Mouse (Mus musculus): ENCODE measurements around the gene Vps33a. TPM values are rescaled to one million over a fixed set of nuclear protein-coding genes. Genes with fewer than 3 reads are reported as not detected.

Vps33a gene
- total and polyA plus RNA-seq, 2 experiments from 2014 or later, result 34.7 to 55.6 TPM

- peak; percentile 67 for TF ChIP-seq CTCF (IDR thresholded peaks at IDR 0.05; ENCODE audit: low read depth)
- Histone ChIP-seq H3K9ac (replicated peaks; ENCODE audit: low read length) (peak overlapping the region; percentile 54), H3K4me3 (ENCODE audit: low read length) (peak overlapping the region; percentile 62), H3K4me2 (ENCODE audit: low read depth, low read length) (peak overlapping the region; percentile 84), H3K27me3 (ENCODE audit: insufficient read depth, low read length) (no peaks in the 10 kb centered on the region), H3K9me3 (ENCODE audit: low read length) (no peaks in the 10 kb centered on the region), H3K4me1 (ENCODE audit: insufficient read depth, low read length) (peaks cover 4% of the 10 kb centered on the region; the same call in 1 of the 2 replicates), H3K27ac (peak overlapping the region; percentile 20; the same call in 1 of the 2 replicates), H3K36me3 (ENCODE audit: insufficient read depth, low read length) (0 out of 2 replicates have a peak, but pooled peaks cover 8% of the 10 kb centered on the region)
- 1% methylated on average over 56 of the region's 59 CpGs for WGBS
- DNase-seq (ENCODE audit: low spot score) (peak; percentile 95), ATAC-seq (peak; percentile 95)
Observed at GRCm38 (mm10) chr5:123507936-123508723, 64.7 kb downstream of the Vps33a start.

DNA sequence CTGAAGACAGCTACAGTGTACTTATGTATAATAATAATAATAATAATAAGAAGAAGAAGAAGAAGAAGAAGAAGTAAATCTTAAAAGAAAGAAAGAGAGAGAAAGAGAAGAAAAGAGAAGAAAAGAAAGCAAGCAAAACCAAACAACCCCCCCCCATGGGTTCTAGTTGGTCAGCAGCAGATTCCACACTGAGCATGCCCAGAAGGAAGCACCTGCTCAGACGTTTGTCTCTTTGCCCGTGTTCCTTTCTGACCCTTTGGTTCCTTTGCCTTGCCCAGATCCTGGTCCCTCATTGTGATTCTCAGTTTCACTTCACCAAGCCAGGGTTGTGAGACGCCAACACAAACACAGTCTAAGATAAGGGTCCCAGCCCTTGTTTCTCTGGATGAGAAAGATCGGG, 70.9 kb downstream of the Vps33a start:
- Histone ChIP-seq H3K9me3 (ENCODE audit: low read length) (no peaks in the 10 kb centered on the region), H3K27me3 (ENCODE audit: insufficient read depth, low read length) (no peaks in the 10 kb centered on the region), H3K4me1 (ENCODE audit: insufficient read depth, low read length) (peaks cover 4% of the 10 kb centered on the region; the same call in 1 of the 2 replicates), H3K36me3 (ENCODE audit: insufficient read depth, low read length) (no peaks in the 10 kb centered on the region), H3K4me2 (ENCODE audit: low read depth, low read length) (no peak overlapping the region), H3K9ac (replicated peaks; ENCODE audit: low read length) (no peak overlapping the region), H3K27ac (no peak overlapping the region), H3K4me3 (ENCODE audit: low read length) (no peak overlapping the region)
- DNase-seq (ENCODE audit: low spot score), result no peak
- TF ChIP-seq CTCF (IDR thresholded peaks at IDR 0.05; ENCODE audit: low read depth), result no peak
- ATAC-seq, result no peak
- WGBS, result 76% methylated on average over 4 of the region's 4 CpGs

GRCm38 (mm10) chr5:123499717-123500116, 73.1 kb downstream of the Vps33a start:
- Histone ChIP-seq H3K4me3 (ENCODE audit: low read length) (no peak overlapping the region), H3K27me3 (ENCODE audit: insufficient read depth, low read length) (no peaks in the 10 kb centered on the region), H3K9ac (replicated peaks; ENCODE audit: low read length) (no peak overlapping the region), H3K4me2 (ENCODE audit: low read depth, low read length) (no peak overlapping the region), H3K36me3 (ENCODE audit: insufficient read depth, low read length) (no peaks in the 10 kb centered on the region), H3K4me1 (ENCODE audit: insufficient read depth, low read length) (peaks cover 4% of the 10 kb centered on the region; the same call in 1 of the 2 replicates), H3K27ac (no peak overlapping the region), H3K9me3 (ENCODE audit: low read length) (no peaks in the 10 kb centered on the region)
- WGBS, result 40% methylated on average over 4 of the region's 4 CpGs
- ATAC-seq, result peak; percentile 55; the same call in 1 of the 2 replicates
- peak; percentile 70 for TF ChIP-seq CTCF (IDR thresholded peaks at IDR 0.05; ENCODE audit: low read depth)
- DNase-seq (ENCODE audit: low spot score), result peak; percentile 71

- Histone ChIP-seq H3K36me3 (ENCODE audit: insufficient read depth, low read length) (no peaks in the 10 kb centered on the region), H3K4me1 (ENCODE audit: insufficient read depth, low read length) (peaks cover 7% of the 10 kb centered on the region; the same call in 1 of the 2 replicates), H3K9ac (replicated peaks; ENCODE audit: low read length) (no peak overlapping the region), H3K27ac (no peak overlapping the region), H3K9me3 (ENCODE audit: low read length) (no peaks in the 10 kb centered on the region), H3K27me3 (ENCODE audit: insufficient read depth, low read length) (no peaks in the 10 kb centered on the region), H3K4me3 (ENCODE audit: low read length) (no peak overlapping the region), H3K4me2 (ENCODE audit: low read depth, low read length) (no peak overlapping the region)
- DNase-seq (ENCODE audit: low spot score) (no peak), ATAC-seq (no peak)
- no peak for TF ChIP-seq CTCF (IDR thresholded peaks at IDR 0.05; ENCODE audit: low read depth)
- WGBS, result 61% methylated on average over 9 of the region's 9 CpGs
Observed at GRCm38 (mm10) chr5:123489935-123490334, 82.9 kb downstream of the Vps33a start.

DNA sequence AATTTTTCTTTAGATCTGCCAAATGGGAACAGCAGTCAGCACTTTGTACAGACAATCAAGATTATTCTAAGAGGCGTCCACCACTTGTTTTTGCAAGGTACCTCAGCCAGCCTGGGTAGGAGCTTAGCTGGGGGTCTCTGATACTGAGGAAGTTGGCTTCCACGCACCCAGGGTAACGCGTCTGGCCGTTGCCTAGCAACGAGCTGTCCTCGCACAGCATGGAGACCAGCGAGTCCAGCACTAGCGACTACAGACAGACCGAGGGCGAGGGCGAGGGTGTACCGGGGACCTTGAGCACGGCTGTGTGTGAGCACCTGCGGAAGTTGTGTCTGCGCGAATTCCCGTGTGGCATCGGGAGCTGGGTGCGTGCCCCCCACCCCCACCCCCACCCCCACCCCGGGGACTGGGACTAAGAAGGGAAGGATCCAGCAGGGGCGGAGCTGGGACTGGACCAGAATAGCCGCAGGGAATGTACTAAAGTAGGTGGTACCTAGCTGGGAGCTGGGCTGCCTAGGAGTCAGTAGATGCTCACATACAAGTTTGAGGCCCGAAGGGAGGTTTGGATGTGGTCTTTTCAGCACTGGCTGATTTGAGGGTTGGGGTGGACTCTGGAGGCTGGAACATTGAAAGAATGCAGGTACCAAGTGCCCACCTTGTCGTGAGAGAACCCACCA, 83.6 kb downstream of the Vps33a start, which contains the start of the genes Lrrc43 and Il31:
Lrrc43 (plus strand) TSS at position 194 of the 674 bp plus-strand sequence.
Il31 (minus strand) TSS at position 378 of the 674 bp plus-strand sequence.
- Histone ChIP-seq H3K9ac (replicated peaks; ENCODE audit: low read length) (peak within 1 kb of the TSS; percentile 28; the same call in 1 of the 2 replicates), H3K27ac (no peak within 1 kb of the TSS), H3K9me3 (ENCODE audit: low read length) (no peaks in the 10 kb centered on the region), H3K4me3 (ENCODE audit: low read length) (peak within 1 kb of the TSS; percentile 24), H3K27me3 (ENCODE audit: insufficient read depth, low read length) (no peaks in the 10 kb centered on the region), H3K36me3 (ENCODE audit: insufficient read depth, low read length) (no peaks in the 10 kb centered on the region), H3K4me1 (ENCODE audit: insufficient read depth, low read length) (peaks cover 7% of the 10 kb centered on the region; the same call in 1 of the 2 replicates), H3K4me2 (ENCODE audit: low read depth, low read length) (peak within 1 kb of the TSS; percentile 56)
- ATAC-seq (peak; percentile 76), DNase-seq (ENCODE audit: low spot score) (peak; percentile 71)
- WGBS, result 6% methylated on average over 25 of the region's 25 CpGs
- TF ChIP-seq CTCF (IDR thresholded peaks at IDR 0.05; ENCODE audit: low read depth), result no peak

DNA sequence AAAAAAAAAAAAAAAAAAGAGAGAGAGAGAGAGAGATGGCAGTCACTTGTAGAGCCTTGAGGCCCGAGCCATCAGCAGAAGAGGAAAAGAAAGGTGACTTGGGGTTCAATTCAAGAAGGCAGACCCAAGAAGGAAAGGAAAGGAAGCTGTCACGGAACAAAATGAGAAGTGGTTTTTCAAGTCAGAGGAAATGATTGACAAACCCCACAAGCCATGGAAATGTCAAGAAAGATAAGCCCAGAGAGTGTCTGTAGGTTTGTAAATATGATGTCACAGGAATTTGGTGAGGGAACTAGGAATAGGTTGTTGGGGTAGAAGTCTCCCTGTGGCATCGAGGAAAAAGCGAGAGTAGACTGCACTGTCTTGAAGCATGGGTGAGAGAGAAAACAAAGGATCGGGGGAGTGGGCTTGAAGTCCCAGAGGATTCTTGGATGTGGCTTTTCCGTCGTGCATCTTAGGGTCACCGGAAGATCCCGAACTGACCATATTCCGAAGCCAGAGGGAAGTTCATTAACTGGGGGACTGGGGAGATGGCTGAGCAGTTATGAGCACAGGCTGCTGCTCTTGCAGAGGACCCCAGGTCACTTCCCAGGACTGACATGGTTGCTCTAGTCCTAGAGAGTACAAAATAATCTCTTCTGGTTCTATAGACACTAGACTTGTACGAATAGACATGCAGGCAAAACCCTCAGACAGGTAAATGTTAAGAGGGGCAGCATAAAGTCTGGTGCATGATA, 85.0 kb downstream of the Vps33a start:
- no peak for TF ChIP-seq CTCF (IDR thresholded peaks at IDR 0.05; ENCODE audit: low read depth)
- WGBS, result 85% methylated on average over 11 of the region's 11 CpGs
- H3K4me3 ChIP-seq (ENCODE audit: low read length), result no peak overlapping the region

More for the DNA sequence above, 85.0 kb downstream of the Vps33a start:
- Histone ChIP-seq H3K27me3 (ENCODE audit: insufficient read depth, low read length) (no peaks in the 10 kb centered on the region), H3K4me1 (ENCODE audit: insufficient read depth, low read length) (peaks cover 7% of the 10 kb centered on the region; the same call in 1 of the 2 replicates), H3K36me3 (ENCODE audit: insufficient read depth, low read length) (no peaks in the 10 kb centered on the region), H3K27ac (no peak overlapping the region), H3K9ac (replicated peaks; ENCODE audit: low read length) (no peak overlapping the region), H3K4me2 (ENCODE audit: low read depth, low read length) (no peak overlapping the region), H3K9me3 (ENCODE audit: low read length) (no peaks in the 10 kb centered on the region)
- no peak for ATAC-seq
- no peak for DNase-seq (ENCODE audit: low spot score)

Small RNAs within 50 kb of the gene (microRNA-seq; reads per million reads assigned to microRNA genes)
- gene Mir7647, result 0.71 to 0.72 reads per million in 2 experiments

Other genes starting within 250 kb of the Vps33a start
- gene Bcl7a, start 229.2 kb downstream of the Vps33a start, total RNA-seq (2014; rRNA removed), result 42.4 and 42.6 TPM in 2 replicates
- 25.1 and 25.6 TPM in 2 replicates for gene Bcl7a, start 229.2 kb downstream of the Vps33a start, polyA plus RNA-seq (2015; fragmentation: Nextera tagmentation; extraction: Ambion mirVana)
- gene Mlxip, start 178.2 kb downstream of the Vps33a start, total RNA-seq (2014; rRNA removed), result 16.8 and 17.9 TPM in 2 replicates
- gene Mlxip, start 178.2 kb downstream of the Vps33a start, polyA plus RNA-seq (2015; fragmentation: Nextera tagmentation; extraction: Ambion mirVana), result 8.7 and 12.5 TPM in 2 replicates
- gene Lrrc43, start 83.7 kb downstream of the Vps33a start, total RNA-seq (2014; rRNA removed), result 0.10 TPM in 1 of 2 replicates, not detected in the other
- gene Lrrc43, start 83.7 kb downstream of the Vps33a start, polyA plus RNA-seq (2015; fragmentation: Nextera tagmentation; extraction: Ambion mirVana), result 0.88 and 0.98 TPM in 2 replicates
- not detected in 2 replicates for gene Il31, start 83.5 kb downstream of the Vps33a start, total RNA-seq (2014; rRNA removed)
- not detected in 2 replicates for gene Il31, start 83.5 kb downstream of the Vps33a start, polyA plus RNA-seq (2015; fragmentation: Nextera tagmentation; extraction: Ambion mirVana)
- 2.5 and 4.5 TPM in 2 replicates for gene B3gnt4, start 62.6 kb downstream of the Vps33a start, total RNA-seq (2014; rRNA removed)
- gene B3gnt4, start 62.6 kb downstream of the Vps33a start, polyA plus RNA-seq (2015; fragmentation: Nextera tagmentation; extraction: Ambion mirVana), result 0.87 and 1.4 TPM in 2 replicates
- 61.3 and 76.7 TPM in 2 replicates for gene Diablo, start 48.9 kb downstream of the Vps33a start, total RNA-seq (2014; rRNA removed)
- 89.4 and 99.6 TPM in 2 replicates for gene Diablo, start 48.9 kb downstream of the Vps33a start, polyA plus RNA-seq (2015; fragmentation: Nextera tagmentation; extraction: Ambion mirVana)
- 0.14 and 0.52 TPM in 2 replicates for gene Gm49027, start 47.5 kb downstream of the Vps33a start, total RNA-seq (2014; rRNA removed)
- gene Gm49027, start 47.5 kb downstream of the Vps33a start, polyA plus RNA-seq (2015; fragmentation: Nextera tagmentation; extraction: Ambion mirVana), result 0.39 and 0.68 TPM in 2 replicates
- 47.3 and 58.0 TPM in 2 replicates for gene Clip1, start 111.6 kb upstream of the Vps33a start, total RNA-seq (2014; rRNA removed)
- gene Clip1, start 111.6 kb upstream of the Vps33a start, polyA plus RNA-seq (2015; fragmentation: Nextera tagmentation; extraction: Ambion mirVana), result 68.6 and 71.6 TPM in 2 replicates
- 23.9 and 26.5 TPM in 2 replicates for gene Zcchc8, start 148.1 kb upstream of the Vps33a start, total RNA-seq (2014; rRNA removed)
- gene Zcchc8, start 148.1 kb upstream of the Vps33a start, polyA plus RNA-seq (2015; fragmentation: Nextera tagmentation; extraction: Ambion mirVana), result 40.0 and 46.8 TPM in 2 replicates
- gene Rsrc2, start 176.4 kb upstream of the Vps33a start, total RNA-seq (2014; rRNA removed), result 31.1 and 39.9 TPM in 2 replicates
- gene Rsrc2, start 176.4 kb upstream of the Vps33a start, polyA plus RNA-seq (2015; fragmentation: Nextera tagmentation; extraction: Ambion mirVana), result 112 and 136 TPM in 2 replicates
- gene Kntc1, start 176.7 kb upstream of the Vps33a start, total RNA-seq (2014; rRNA removed), result 7.1 and 23.1 TPM in 2 replicates
- 4.1 and 6.9 TPM in 2 replicates for gene Kntc1, start 176.7 kb upstream of the Vps33a start, polyA plus RNA-seq (2015; fragmentation: Nextera tagmentation; extraction: Ambion mirVana)